Mouse (Mus musculus): ENCODE data around the gene Pkd1l2.

The Pkd1l2 gene

GRCm38 (mm10) chr8:117082947-117083559, 804 bp upstream of the Pkd1l2 start:
- DNase-seq, result no peak

DNA sequence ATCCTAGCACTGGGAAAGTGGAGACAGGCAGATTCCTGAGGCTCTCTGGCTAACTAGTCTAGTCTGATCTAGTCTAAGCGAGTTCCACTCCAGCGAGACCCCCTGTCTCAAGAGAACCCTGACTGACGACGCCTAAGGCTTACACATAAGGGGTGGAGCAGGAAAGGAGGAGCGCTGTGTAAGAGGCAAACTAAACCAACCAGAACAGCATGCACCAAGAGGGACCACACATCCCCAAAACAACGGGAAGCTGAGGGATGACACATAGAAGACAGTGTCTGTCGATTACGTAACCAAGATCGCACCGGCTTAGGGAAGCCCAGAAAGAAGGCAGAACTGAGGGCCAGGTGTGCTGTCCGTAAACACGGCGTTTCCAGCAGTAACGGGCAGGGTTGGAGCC, 2.6 kb downstream of the Pkd1l2 start:
- DNase-seq, result no peak

DNA sequence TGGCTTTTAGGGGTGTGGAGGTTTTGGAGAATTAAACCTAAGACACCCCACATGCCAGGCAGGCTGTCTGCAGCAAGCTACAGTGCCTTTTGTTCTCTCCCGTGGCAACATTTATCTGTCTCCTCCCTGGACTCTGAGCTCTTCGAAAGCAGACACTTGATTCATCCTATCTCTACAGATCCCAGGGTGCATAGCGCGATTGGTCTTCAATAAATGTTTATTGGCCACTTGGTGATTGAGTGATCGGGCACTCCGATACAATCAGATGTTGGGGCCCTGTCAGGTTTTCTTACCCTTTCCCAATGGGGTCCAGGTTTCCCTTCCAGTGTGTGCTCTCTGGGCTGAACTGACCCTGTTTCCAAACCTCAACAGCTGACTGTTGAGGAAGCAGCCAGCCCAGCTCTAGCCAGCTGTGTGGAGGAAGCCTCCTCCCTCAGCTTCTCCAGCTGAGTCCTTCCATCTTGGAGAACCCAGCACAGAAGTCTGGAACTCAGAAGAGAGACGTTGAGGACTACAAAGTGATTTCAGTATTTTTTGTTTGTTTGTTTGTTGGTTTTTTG, 3.8 kb downstream of the Pkd1l2 start:
- DNase-seq, result no peak

GRCm38 (mm10) chr8:117074350-117075182, 7.7 kb downstream of the Pkd1l2 start:
- no peak for DNase-seq

GRCm38 (mm10) chr8:117069708-117070107, 12.5 kb downstream of the Pkd1l2 start:
- no peak for DNase-seq

DNA sequence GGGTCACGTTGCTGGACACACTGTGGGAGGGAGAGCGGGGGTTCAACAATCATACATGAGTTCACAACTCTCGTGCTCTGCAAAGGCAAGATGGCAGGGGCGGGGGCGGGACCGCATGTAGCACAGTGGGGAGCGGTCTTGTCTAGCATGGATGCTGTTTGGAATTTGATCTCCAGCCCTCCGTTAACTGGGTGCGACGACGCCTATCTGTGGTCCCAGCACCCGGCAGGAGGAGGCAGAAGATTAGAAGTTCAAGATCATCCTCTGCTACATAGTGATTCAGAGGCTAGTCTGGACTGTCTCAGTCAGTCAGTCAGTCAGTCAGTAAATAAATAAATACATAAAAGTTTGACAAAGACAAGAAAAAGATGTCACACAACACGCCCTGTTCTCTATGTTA, 14.0 kb downstream of the Pkd1l2 start:
- DNase-seq, result no peak

GRCm38 (mm10) chr8:117067396-117067795, 14.9 kb downstream of the Pkd1l2 start:
- no peak for DNase-seq

DNA sequence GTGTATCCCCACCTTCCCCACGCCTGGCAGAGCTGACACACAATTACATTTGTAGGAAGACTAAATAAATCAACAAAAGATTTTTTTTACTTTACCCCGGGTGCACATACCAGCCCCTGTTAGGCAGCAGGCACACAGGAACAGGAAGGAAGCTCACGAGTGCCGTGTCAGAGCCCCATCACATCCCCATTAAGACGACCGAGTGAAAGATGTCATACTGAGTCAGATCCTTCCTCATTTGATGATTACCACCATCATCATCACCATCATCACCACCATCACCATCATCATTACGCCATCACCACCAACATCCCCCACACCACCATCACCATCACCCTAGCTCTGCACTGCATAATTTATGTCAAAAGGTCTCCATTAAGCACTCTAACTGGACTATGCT, 15.3 kb downstream of the Pkd1l2 start:
- DNase-seq, result no peak

DNA sequence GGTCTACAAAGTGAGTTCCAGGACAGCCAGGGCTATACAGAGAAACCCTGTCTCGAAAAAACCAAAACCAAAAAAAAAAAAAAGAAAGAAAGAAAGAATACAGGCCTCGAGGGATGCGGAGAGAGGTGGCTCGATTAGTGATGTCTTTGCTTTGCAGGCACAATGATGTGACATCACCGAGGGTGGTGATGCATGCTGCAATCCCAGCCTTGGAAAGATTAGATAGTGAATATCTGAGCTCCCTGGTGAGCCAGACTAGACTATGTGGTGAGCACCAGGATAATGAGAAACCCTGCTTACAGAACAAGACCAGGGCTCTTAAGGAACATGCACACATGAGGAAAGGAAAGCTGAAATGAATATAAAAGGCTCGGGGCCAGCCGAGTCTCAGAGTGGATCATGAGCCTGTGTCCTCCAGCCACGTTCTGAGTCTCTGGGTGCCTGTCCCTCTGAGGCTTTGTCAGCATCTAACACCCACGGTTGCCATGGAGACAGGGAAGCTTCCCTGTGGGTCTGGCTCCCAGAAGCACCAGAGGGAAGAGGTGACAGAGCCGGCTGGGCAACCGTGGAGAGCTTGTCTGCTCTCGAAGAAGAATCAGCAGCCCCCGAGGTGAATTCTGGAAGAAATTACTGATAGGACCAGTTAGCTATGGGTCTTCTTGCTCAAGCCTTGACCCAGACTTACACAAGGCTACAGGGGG, 20.9 kb downstream of the Pkd1l2 start:
- no peak for DNase-seq

GRCm38 (mm10) chr8:117060306-117060705, 21.9 kb downstream of the Pkd1l2 start:
- DNase-seq, result no peak

- no peak for DNase-seq
These were observed 23.2 kb downstream of the Pkd1l2 start for GRCm38 (mm10) chr8:117059021-117059420.

DNA sequence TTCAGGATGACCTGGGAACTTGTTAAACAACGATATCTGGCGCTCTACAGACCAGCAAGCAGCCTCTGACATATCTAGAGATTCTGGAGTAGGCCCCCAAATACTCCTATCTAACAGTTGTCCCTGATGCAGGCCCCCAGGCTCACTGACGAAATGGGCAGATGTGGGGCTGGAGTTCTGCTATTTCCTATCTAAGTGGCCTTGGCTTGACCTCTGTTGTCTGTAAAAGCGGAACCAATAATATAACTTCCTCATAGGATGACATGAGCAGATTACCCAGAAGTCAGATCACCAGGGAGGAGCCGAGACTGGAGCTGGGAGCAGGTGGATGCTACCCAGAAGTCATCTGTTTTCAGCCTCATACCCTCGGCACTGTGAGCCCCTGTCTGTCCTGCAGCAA, 27.2 kb downstream of the Pkd1l2 start:
- no peak for DNase-seq

DNA sequence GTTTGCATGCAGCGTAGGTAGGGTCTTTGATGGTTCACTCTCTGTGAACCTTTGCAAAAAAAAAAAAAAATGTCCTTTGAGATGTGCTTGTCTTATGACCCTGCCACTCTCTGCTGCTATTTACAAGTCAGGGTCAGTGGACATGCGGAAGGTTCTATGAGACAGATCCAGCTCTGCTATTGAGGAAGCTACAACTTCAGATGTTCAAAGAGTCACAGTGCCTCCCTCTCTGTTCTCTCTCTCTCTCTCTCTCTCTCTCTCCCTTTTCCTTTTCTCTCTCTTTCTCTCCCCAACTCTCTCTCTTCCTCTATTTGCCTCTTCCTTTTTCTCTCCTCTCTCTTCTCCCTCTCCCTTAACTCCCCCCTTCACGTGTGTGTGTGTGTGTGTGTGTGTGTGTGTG, 28.1 kb downstream of the Pkd1l2 start:
- DNase-seq, result no peak

DNA sequence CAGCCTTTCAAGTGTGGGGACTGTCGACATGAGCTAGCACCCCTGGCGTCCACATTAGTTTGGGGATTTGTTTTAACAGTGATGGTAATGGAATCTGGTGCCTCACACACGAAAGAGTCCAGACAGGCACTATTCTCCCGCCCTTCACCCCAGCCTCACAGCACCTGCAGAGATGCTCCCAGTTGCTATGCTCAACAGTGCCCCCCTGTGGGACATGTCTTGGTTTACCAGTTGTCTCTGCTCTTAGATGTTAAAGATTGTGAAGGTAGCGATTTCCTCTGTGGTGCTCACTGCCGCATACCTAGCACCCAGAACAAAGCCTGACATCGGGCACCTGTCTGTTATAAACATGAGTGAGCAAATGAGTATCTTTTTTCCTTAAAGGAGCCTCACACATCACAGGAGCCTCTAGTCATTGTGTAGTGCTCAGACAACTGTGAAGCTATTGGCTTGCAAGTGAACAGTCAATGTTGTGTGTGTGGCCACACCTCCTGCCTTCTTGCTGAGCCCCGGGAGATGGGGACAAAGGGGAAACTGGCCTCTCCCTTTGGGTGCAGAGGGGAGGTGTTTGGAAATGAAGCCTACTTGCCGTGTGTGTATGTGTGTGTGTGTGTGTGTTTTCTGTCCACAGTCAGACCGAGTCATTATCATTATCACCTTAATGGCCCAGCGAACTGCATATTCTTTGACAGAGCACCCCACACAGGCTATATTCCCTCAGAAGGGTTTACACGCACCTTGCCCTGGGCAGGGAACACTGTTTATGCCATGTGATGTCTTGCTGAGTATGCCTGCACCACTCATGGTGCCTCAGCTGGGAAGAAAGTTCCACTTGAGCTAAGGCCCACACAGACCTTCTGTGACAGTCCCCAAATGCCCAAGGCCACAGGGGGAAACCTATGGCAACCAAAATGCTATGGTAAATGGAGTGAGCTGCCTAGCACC, 28.8 kb downstream of the Pkd1l2 start:
- DNase-seq, result no peak

- DNase-seq, result no peak
These were observed 30.9 kb downstream of the Pkd1l2 start for GRCm38 (mm10) chr8:117051316-117051715.

- DNase-seq, result no peak
These were observed 31.5 kb downstream of the Pkd1l2 start for GRCm38 (mm10) chr8:117050763-117051162.

- DNase-seq, result no peak
These were observed 32.8 kb downstream of the Pkd1l2 start for GRCm38 (mm10) chr8:117049444-117049843.

DNA sequence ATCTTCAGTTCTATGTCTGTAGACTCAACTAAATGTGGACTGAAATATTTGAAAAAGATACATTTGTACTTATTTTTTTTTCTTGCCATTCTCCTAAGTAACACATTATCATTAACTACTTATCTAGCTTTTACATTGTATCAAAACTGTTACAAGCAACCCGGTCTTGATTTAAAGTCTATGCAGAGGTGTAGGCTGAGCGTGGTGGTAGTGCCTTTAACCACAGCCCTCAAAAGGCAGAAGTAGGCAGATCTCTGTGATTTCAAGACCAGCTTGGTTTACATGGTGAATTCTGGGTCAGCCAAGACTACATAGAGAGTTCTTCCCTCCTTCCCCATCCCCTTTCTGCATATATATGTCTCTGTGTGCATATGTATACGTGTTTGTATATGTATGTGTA, 38.7 kb downstream of the Pkd1l2 start:
- DNase-seq, result no peak

GRCm38 (mm10) chr8:117039843-117040242, 42.4 kb downstream of the Pkd1l2 start:
- no peak for DNase-seq

DNA sequence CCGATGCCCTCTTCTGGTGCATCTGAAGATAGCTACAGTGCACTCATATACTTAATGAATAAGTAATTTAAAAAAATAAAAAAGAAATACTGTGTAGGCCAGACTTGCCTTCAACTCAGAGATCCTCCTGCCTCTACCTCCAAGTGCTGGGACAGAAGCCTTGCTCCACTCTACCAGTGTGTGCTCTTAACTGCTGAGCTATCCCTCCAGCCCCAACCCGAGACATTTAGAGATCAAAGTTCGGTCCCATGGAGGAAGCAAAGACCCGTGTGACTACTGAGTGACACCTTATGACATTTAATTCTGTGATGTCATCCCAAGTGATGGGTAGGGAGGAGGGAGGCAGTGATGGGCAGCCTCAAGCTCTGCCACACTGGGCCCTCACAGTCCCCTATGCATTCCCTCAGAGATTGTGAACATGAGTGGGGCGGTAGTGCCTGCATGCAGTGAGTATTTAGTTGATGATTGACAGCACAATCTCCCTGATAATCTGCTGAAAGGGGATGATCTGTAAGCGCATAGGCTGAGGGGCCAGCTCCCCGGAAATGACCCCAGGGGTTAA, 44.8 kb downstream of the Pkd1l2 start:
- DNase-seq, result no peak

DNA sequence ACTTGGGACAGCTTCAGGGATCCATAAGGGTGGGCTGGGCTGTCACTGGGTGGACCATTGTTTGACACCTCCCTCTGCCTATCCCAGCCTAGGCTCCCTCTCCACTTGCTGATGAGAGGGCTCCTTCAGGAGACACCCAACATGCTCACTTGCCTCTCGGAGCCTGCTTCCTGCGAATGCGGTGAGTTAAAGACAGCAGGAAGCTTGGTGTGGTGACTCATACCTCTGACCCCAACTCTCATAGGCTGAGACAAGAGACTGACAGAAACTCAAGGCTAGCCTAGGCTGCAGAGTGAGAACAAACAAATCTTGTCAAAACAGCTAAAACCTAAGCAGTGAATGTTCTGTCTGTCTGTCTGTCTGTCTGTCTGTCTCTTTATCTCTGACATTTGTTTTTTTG, 48.9 kb downstream of the Pkd1l2 start:
- DNase-seq, result no peak

DNA sequence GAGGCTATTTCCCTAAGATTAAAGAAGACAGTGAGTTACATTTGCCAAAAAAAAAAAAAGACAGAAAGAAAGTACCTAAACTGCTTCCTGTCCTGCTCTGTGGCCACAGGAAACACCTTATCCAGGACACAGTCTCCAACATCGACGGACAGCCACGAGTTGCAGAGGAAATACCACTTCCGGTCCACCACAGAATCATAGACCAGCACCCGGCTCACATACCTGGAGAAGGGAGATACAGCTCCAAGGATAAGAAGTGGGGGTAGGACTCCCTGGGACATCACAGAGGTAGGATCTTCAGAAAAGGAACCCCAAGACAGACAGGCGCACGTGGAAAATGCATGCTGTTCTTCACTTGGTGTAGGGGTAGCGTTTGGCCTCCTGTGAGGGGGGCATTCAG, 49.6 kb downstream of the Pkd1l2 start:
- DNase-seq, result no peak
